Mouse (Mus musculus) embryonic facial prominence, embryonic 10.5 days (tissue): Measurements from ENCODE around the gene Fam3b. TPM values are rescaled to one million over a fixed set of nuclear protein-coding genes. Genes with fewer than 3 reads are reported as not detected.

Experiments
- DNase-seq: peaks from one replicate; pipeline ENCODE4 v3.0.0-alpha.2; 2017; ENCODE audit warnings: low spot score
- H3K27ac ChIP-seq: fragments of 300-500 bp; sonication (generic); replicated peaks from 2 replicates; pipeline ENCODE4 v1.5.1; 2016; ENCODE audit warnings: mild to moderate bottlenecking
- H3K27me3 ChIP-seq: fragments of 300-500 bp; sonication (generic); replicated peaks from 2 replicates; pipeline ENCODE4 v1.6.1; 2016; ENCODE audit warnings: low read depth, mild to moderate bottlenecking; ENCODE audit not compliant: poor library complexity, severe bottlenecking
- H3K36me3 ChIP-seq: fragments of 300-500 bp; sonication (generic); replicated peaks from 2 replicates; pipeline ENCODE4 v1.6.1; 2016; ENCODE audit warnings: mild to moderate bottlenecking, moderate library complexity
- H3K4me1 ChIP-seq: fragments of 300-500 bp; sonication (generic); 2 replicates; pipeline ENCODE4 v1.6.1; 2016
- H3K4me3 ChIP-seq: fragments of 300-500 bp; sonication (generic); 2 replicates; pipeline ENCODE4 v1.5.1; 2016; ENCODE audit warnings: mild to moderate bottlenecking, moderate library complexity
- H3K9me3 ChIP-seq: fragments of 300-500 bp; sonication (generic); 2 replicates; pipeline ENCODE4 v1.6.1; 2016; ENCODE audit warnings: mild to moderate bottlenecking
- WGBS: fragments of 180-500 bp; shearing (Covaris S2); methylation state at CpG from one replicate; pipeline ENCODE4 v1.1.7; 2016; 5-methylcytosine and 5-hydroxymethylcytosine counted together
- polyA plus RNA-seq: library from polyadenylated mRNA; unstranded; fragments of >200 nt; fragmentation: Nextera tagmentation; extraction: Ambion mirVana; gene quantifications from 2 replicates; pipeline ENCODE4 v1.2.1, GENCODE M21; 2016

Gene Fam3b
- polyA plus RNA-seq, 1 experiment from 2014 or later: not detected

DNA sequence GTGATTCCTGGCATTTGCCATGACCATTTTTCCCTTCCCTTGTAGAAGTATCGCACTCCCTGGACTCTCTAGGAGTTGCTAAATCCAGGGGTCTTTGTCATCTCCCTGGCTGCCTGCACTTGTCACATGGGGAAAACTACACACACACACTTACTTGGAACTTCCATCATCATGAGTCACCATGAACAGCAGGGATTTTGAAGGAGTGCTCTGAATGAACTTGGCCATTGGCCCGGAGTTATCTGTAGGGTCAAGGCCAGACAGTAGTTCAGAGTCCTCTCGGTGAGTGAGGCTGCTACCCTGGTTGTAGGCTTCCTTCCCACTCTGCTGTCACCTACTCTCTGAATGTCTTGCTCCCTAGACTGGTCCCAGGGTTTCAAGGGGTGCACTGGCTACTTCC is 39.0 kb downstream of the Fam3b start:
- H3K4me1 ChIP-seq: no peaks in the 10 kb centered on the region
- no peaks in the 10 kb centered on the region for H3K9me3 ChIP-seq
- H3K27me3 ChIP-seq: no peaks in the 10 kb centered on the region
- WGBS: 91% methylated on average over 3 of the region's 3 CpGs
- H3K27ac ChIP-seq: no peak overlapping the region
- H3K4me3 ChIP-seq: no peak overlapping the region
- DNase-seq: no peak
- no peaks in the 10 kb centered on the region for H3K36me3 ChIP-seq

DNA sequence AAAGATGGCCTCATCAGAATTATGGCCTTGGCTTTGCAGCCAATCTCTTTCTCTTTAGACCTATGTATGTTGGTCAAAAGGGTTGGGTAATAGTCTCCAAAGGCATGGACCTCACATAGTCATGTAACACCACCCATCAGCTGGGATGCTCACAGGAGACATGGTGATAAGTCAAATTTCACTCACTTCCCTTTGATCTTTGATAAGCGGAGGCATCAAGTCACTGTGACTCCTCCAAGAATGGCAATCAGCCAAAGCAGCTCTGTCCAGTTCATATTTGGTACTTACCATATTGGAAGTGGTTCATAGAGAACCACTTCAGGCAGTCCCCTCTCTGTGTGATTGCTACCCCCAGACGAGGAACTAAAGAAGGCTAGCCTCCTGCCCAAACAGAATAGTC is 39.9 kb downstream of the Fam3b start:
- WGBS: 85% methylated on average over 2 of the region's 2 CpGs
- no peaks in the 10 kb centered on the region for H3K4me1 ChIP-seq
- no peaks in the 10 kb centered on the region for H3K9me3 ChIP-seq
- DNase-seq: no peak
- no peaks in the 10 kb centered on the region for H3K27me3 ChIP-seq
- H3K4me3 ChIP-seq: no peak overlapping the region
- no peaks in the 10 kb centered on the region for H3K36me3 ChIP-seq
- no peak overlapping the region for H3K27ac ChIP-seq

GRCm38 (mm10) chr16:97467993-97468791 is 46.4 kb downstream of the Fam3b start:
- no peaks in the 10 kb centered on the region for H3K27me3 ChIP-seq
- WGBS: 73% methylated on average over 4 of the region's 4 CpGs
- no peak for DNase-seq
- H3K4me3 ChIP-seq: no peak overlapping the region
- no peaks in the 10 kb centered on the region for H3K9me3 ChIP-seq
- peaks cover 4% of the 10 kb centered on the region; the same call in 1 of the 2 replicates for H3K4me1 ChIP-seq
- H3K36me3 ChIP-seq: no peaks in the 10 kb centered on the region
- H3K27ac ChIP-seq: no peak overlapping the region

DNA sequence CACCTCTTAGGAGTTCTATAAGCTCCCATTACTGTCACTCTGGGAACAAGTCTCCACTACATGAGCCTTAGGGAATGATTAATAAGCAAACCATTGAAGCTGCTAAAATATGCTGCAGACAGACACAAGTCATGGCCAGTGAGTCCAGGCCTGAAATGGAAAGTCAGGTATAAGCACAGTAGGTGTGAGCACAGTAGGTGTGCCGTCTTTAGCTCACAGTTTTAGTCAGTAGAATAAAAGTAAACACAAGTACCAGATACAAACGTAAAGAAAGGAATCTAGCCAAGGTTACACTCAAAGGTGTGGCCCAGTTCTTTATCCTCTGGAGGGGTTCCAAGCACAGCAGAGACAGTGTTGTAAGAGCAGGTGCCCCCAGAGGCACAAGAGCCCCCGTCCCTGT is 47.1 kb downstream of the Fam3b start:
- H3K27ac ChIP-seq: no peak overlapping the region
- 87% methylated on average over 3 of the region's 3 CpGs for WGBS
- H3K4me1 ChIP-seq: peaks cover 11% of the 10 kb centered on the region
- no peaks in the 10 kb centered on the region for H3K9me3 ChIP-seq
- no peak for DNase-seq
- H3K4me3 ChIP-seq: no peak overlapping the region
- H3K36me3 ChIP-seq: no peaks in the 10 kb centered on the region
- no peaks in the 10 kb centered on the region for H3K27me3 ChIP-seq

DNA sequence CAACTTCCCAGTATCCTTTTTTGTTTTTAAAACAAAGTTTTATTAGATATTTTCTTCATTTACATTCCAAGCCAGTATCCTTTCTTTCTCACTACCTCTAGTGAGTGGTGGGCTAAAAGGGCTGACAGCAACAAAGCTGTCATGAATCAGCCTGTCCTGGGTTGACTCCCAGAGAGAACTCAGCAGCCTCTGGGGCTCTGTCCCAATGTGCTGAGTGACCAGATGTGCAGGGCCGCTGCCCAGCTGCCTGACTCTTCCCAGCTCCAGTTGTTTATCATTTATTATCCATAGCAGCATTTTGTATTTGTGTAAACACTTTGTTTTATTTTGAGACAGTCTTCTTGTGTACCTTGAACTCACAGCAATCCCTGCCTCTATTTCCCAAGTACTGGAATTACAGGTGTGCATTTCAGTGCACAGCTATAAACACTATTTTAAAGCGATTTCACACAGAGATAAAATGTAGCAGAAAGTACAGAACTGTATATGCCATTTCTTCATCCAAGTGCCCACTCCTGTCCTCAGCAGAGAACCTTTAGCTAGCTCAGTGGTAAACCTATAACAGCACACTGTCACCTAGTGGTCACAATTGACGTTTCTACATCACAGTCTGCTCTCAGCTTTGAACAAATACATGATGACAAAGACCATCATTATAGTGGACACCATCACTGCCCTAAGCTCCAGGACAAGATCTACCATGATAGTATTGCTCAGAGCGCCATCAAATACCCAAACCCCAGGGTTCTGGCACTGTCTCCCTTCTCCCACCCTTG is 48.2 kb downstream of the Fam3b start:
- peaks cover 15% of the 10 kb centered on the region for H3K4me1 ChIP-seq
- no peaks in the 10 kb centered on the region for H3K9me3 ChIP-seq
- H3K27me3 ChIP-seq: no peaks in the 10 kb centered on the region
- no peak overlapping the region for H3K27ac ChIP-seq
- no peak for DNase-seq
- no peak overlapping the region for H3K4me3 ChIP-seq
- WGBS: 55% methylated on average over 4 of the region's 4 CpGs
- no peaks in the 10 kb centered on the region for H3K36me3 ChIP-seq

DNA sequence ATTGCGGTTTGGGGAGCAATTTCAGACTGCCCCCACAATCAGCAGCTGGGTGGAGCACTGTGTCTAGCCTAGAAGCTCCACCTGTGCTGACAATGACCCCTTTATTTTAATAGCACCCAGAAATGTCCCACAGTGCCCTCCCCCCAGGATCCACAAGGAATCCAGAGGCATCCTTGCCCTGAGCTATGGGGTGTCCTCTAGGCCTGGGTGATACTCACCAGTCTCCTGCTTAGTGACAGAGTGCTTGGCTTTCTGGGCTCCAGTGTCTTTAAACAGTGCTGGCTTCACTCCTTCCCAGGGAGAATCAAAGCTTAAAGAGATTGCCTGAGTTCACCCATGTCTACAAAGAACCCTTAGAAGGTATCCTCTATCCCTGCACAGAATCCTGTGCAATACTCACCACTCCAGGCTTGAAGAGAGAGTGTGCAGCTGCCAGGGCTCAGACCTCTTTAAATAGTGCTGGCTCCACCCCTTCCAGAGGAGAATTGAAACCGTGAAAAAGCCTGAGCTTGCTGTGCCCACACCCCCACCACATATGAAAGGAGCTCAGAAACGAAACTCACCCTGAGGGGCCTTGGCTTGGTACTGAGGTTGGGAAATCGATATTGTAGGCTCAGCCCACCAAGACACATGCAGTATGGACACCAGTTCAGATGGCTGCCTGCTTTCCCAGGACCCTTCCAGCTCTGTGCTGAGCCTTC is 52.0 kb downstream of the Fam3b start, which contains the start of gene Mx1:
Gene Mx1 (minus strand): TSS at position 427 of the 701 bp plus-strand sequence.
- H3K9me3 ChIP-seq: no peaks in the 10 kb centered on the region
- H3K27ac ChIP-seq: no peak within 1 kb of the TSS
- H3K36me3 ChIP-seq: no peaks in the 10 kb centered on the region
- no peak within 1 kb of the TSS for H3K4me3 ChIP-seq
- no peaks in the 10 kb centered on the region for H3K27me3 ChIP-seq
- peak; percentile 25 for DNase-seq
- WGBS: 24% methylated on average over 4 of the region's 4 CpGs
- H3K4me1 ChIP-seq: peaks cover 15% of the 10 kb centered on the region

- peaks cover 15% of the 10 kb centered on the region for H3K4me1 ChIP-seq
- H3K27me3 ChIP-seq: no peaks in the 10 kb centered on the region
- no peak for DNase-seq
- H3K4me3 ChIP-seq: no peak overlapping the region
- no peaks in the 10 kb centered on the region for H3K9me3 ChIP-seq
- H3K27ac ChIP-seq: no peak overlapping the region
- H3K36me3 ChIP-seq: no peaks in the 10 kb centered on the region
- 66% methylated on average over 2 of the region's 2 CpGs for WGBS
Observed at GRCm38 (mm10) chr16:97461271-97461670, 53.3 kb downstream of the Fam3b start.

- H3K27me3 ChIP-seq: no peaks in the 10 kb centered on the region
- peaks cover 15% of the 10 kb centered on the region for H3K4me1 ChIP-seq
- no peak overlapping the region for H3K4me3 ChIP-seq
- H3K27ac ChIP-seq: no peak overlapping the region
- H3K36me3 ChIP-seq: no peaks in the 10 kb centered on the region
- WGBS: 80% methylated on average over 1 of the region's 1 CpGs
- H3K9me3 ChIP-seq: no peaks in the 10 kb centered on the region
- DNase-seq: no peak
Observed at GRCm38 (mm10) chr16:97459831-97460230, 54.8 kb downstream of the Fam3b start.

GRCm38 (mm10) chr16:97447386-97447785 is 67.2 kb downstream of the Fam3b start:
- no peak for DNase-seq
- Histone ChIP-seq H3K27ac (no peak overlapping the region), H3K4me1 (no peaks in the 10 kb centered on the region), H3K4me3 (no peak overlapping the region), H3K9me3 (no peaks in the 10 kb centered on the region), H3K36me3 (no peaks in the 10 kb centered on the region), H3K27me3 (no peaks in the 10 kb centered on the region)

GRCm38 (mm10) chr16:97443670-97444263 is 70.8 kb downstream of the Fam3b start:
- H3K4me3 ChIP-seq: no peak overlapping the region
- H3K36me3 ChIP-seq: no peaks in the 10 kb centered on the region
- no peaks in the 10 kb centered on the region for H3K9me3 ChIP-seq
- no peaks in the 10 kb centered on the region for H3K27me3 ChIP-seq
- WGBS: 54% methylated on average over 14 of the region's 14 CpGs
- H3K27ac ChIP-seq: no peak overlapping the region
- peak; percentile 49 for DNase-seq
- no peaks in the 10 kb centered on the region for H3K4me1 ChIP-seq

DNA sequence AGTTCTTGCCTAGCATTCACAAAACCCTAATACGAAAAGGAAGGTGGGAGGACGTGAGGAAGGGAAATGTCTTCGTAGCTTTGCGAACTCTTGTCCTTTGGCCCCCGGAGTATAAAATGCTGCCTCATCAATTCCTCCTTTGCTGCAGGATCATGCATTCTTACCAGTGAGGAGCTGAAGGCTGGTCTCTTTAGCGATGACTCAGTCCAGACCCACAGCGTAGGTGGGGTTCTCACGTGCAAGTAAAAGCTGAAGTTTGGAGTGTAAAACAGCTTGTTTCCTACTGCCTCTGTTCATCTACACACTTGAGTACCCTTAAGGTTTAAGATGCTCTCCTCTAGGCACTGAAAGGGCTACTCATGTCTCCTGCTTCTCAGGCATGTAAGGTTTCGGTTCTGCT is 72.6 kb downstream of the Fam3b start:
- no peaks in the 10 kb centered on the region for H3K27me3 ChIP-seq
- H3K36me3 ChIP-seq: no peaks in the 10 kb centered on the region
- H3K27ac ChIP-seq: no peak overlapping the region
- 92% methylated on average over 9 of the region's 9 CpGs for WGBS
- H3K9me3 ChIP-seq: no peaks in the 10 kb centered on the region
- H3K4me3 ChIP-seq: no peak overlapping the region
- H3K4me1 ChIP-seq: no peaks in the 10 kb centered on the region
- no peak for DNase-seq

- H3K9me3 ChIP-seq: no peaks in the 10 kb centered on the region
- H3K27ac ChIP-seq: no peak overlapping the region
- no peaks in the 10 kb centered on the region for H3K4me1 ChIP-seq
- no peak for DNase-seq
- no peaks in the 10 kb centered on the region for H3K27me3 ChIP-seq
- H3K36me3 ChIP-seq: no peaks in the 10 kb centered on the region
- H3K4me3 ChIP-seq: no peak overlapping the region
- 78% methylated on average over 3 of the region's 3 CpGs for WGBS
Observed at GRCm38 (mm10) chr16:97438191-97438590, 76.4 kb downstream of the Fam3b start.
